Comparison of ENCODE assay signal across 18 mouse cellular contexts in the genomic region with DNA sequence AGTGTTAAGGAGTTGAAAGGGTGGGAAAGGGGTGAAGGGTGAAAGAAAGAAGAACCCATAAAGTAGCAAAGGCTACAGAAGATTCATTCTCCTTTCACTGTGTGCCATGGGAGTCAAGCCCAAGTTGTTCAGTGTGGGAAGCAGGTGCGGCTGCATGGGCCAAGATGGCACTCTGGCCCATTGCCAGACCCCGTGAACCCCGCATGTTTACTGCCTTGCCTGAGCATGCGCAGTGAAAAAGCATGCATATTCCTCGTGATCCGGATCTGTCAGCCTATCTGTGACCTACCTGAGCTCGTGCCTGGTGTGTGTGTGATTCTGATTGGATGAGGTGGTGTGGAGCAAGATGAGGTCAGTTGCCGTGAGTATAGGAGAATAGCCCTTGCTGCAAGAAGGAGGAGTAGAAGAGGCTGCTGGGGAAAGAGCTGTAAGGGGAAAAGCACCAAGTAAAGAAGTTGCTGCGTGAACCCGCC. TPM values are rescaled to one million over a fixed set of nuclear protein-coding genes. Genes with fewer than 3 reads are reported as not detected.
DNase-seq lines count a peak whose midpoint lies in the region; ATAC-seq and TF ChIP-seq lines count a peak whose summit lies in the region.
"Had no signal": no experiment of that assay in that cellular context is flagged by ENCODE, and none has a peak within 500 bp of the region (broad histone marks: within the 10 kb centered on the region; RNA-seq: fewer than 3 reads in every experiment).

No protein-coding gene starts in this region.

- H3K9me3 ChIP-seq in heart, embryonic 15.5 days (replicated peaks): no peaks in the 10 kb centered on the region
- H3K9me3 ChIP-seq in CH12.LX (replicated peaks; ENCODE audit: low read length): peaks cover 36% of the 10 kb centered on the region
- H3K9me3 ChIP-seq: liver, embryonic 15.5 days had no signal

- peaks cover 17% of the 10 kb centered on the region for H3K27me3 ChIP-seq in heart, embryonic 15.5 days
- H3K27me3 ChIP-seq in CH12.LX (replicated peaks): peaks cover 23% of the 10 kb centered on the region

- intact Hi-C loops in heart, postnatal 36 days (cut with DNase I): no loop called here

- TF ChIP-seq POLR2A in CH12.LX (IDR thresholded peaks at IDR 0.05; ENCODE audit: low read depth, low read length): no peak

- no peak overlapping the region for H3K9ac ChIP-seq in heart, embryonic 15.5 days
- H3K9ac ChIP-seq in CH12.LX (ENCODE audit: insufficient read depth, low read depth): no peak overlapping the region
- H3K9ac ChIP-seq: liver, embryonic 15.5 days had no signal

- WGBS in heart, embryonic 15.5 days: 75% methylated on average over 10 of the region's 10 CpGs

- no peak overlapping the region for H3K4me2 ChIP-seq in heart, embryonic 15.5 days
- H3K4me2 ChIP-seq in CH12.LX (ENCODE audit: insufficient read depth, low read depth, poor library complexity, severe bottlenecking): no peak overlapping the region
- H3K4me2 ChIP-seq: liver, embryonic 15.5 days had no signal

- no peak for TF ChIP-seq EP300 in CH12.LX (IDR thresholded peaks at IDR 0.05; ENCODE audit: low read length)

- ATAC-seq in heart, embryonic 15.5 days (replicated peaks; ENCODE audit: insufficient number of reproducible peaks, insufficient read depth, low FRiP score, low read depth): no peak
- no peak for ATAC-seq in inflammation-experienced regulatory T-cells, adult 6 months
- ATAC-seq: hindbrain, embryonic 16.5 days had no signal

- in situ Hi-C loops in CH12.LX (cut with MboI; ENCODE audit: low pct_ligation_motif_present, low pct_unique_long_range_greater_than_20kb, low sequenced_read_pairs): no loop called here

- dilution Hi-C loops in CH12.LX (cut with MboI; ENCODE audit: extremely low pct_ligation_motif_present, extremely low pct_unique_long_range_greater_than_20kb, low sequenced_read_pairs): no loop called here

- H3K36me3 ChIP-seq in heart, embryonic 15.5 days: no peaks in the 10 kb centered on the region
- H3K36me3 ChIP-seq in CH12.LX (replicated peaks in 1 of 2; ENCODE audit: control insufficient read depth in 1 of 2, insufficient read depth in 1 of 2, low read length in 1 of 2): no peaks in the 10 kb centered on the region
- H3K36me3 ChIP-seq: liver, embryonic 15.5 days had no signal

- DNase-seq in heart, postnatal 36 days: no peak
- DNase-seq in CH12.LX (ENCODE audit: extremely low read depth) (no peak), MEL-GATA-1-ER (ENCODE audit: extremely low read depth, low read depth) (peak; percentile 84)
- peak; percentile 66 for DNase-seq in lung, postnatal 36 days
- no peak for DNase-seq in urinary bladder, postnatal 14 days (ENCODE audit: low spot score)
- DNase-seq: adrenal gland, postnatal 36 days; heart, adult 11 months; heart, postnatal 10 days; layer of hippocampus, adult 9-11 months had no signal

- no peaks in the 10 kb centered on the region for H3K79me2 ChIP-seq in CH12.LX (replicated peaks; ENCODE audit: control insufficient read depth, extremely low read depth, insufficient read depth, poor library complexity, severe bottlenecking)

- peaks cover 7% of the 10 kb centered on the region for H3K4me1 ChIP-seq in heart, embryonic 15.5 days (replicated peaks)
- peaks cover 2 to 25% of the 10 kb centered on the region in 2 experiments for H3K4me1 ChIP-seq in CH12.LX (ENCODE audit: control insufficient read depth in 1 of 2, insufficient read depth in 2 of 2)

- no peak for TF ChIP-seq RAD21 in CH12.LX (IDR thresholded peaks at IDR 0.05; ENCODE audit: low read depth, low read length)

- no peak overlapping the region for H3K27ac ChIP-seq in heart, embryonic 15.5 days
- H3K27ac ChIP-seq in CH12.LX (ENCODE audit: insufficient read depth, low read depth): no peak overlapping the region
- H3K27ac ChIP-seq: kidney, postnatal 0 days; liver, embryonic 15.5 days had no signal

- no peak for TF ChIP-seq CTCF in CH12.LX (conservative IDR thresholded peaks at IDR 0.05 in 1 of 2, IDR thresholded peaks at IDR 0.05 in 1 of 2; ENCODE audit: low read depth in 2 of 2, low read length in 2 of 2)

- 0 out of 2 replicates have a peak overlapping the region, but pooled peaks have one; percentile 1 for H3K4me3 ChIP-seq in heart, embryonic 15.5 days
- no peak overlapping the region for H3K4me3 ChIP-seq in CH12.LX (replicated peaks in 1 of 3; ENCODE audit: low read depth in 2 of 3, low read length in 2 of 3, poor library complexity in 1 of 3)
- H3K4me3 ChIP-seq: liver, embryonic 15.5 days had no signal

TF ChIP-seq in CH12.LX, 34 proteins besides CTCF, POLR2A, EP300 and RAD21:
- TF ChIP-seq NRF1 (IDR thresholded peaks at IDR 0.05; ENCODE audit: low read depth, low read length) (peak; percentile 69), MAZ (IDR thresholded peaks at IDR 0.05; ENCODE audit: low read depth, low read length) (no peak)
TF ChIP-seq in CH12.LX: peak in this region for 1.

RNA-seq across cellular contexts. Expression of a gene that starts 26.0 kb away (rescaled TPM):
- polyA plus RNA-seq in heart, embryonic 15.5 days (2015; fragmentation: Nextera tagmentation; extraction: Ambion mirVana): 42.1 and 54.1 TPM in 2 replicates
- total RNA-seq in heart, postnatal 36 days (2021): 10 to 100 TPM; 34.2 to 35.6 TPM
- 36.8 and 39.2 TPM in 2 replicates for total RNA-seq in CH12.LX (2012; rRNA removed)
- 12.4 and 14.0 TPM in 2 replicates for total RNA-seq in CH12.LX (2014; rRNA removed)
- polyA plus RNA-seq in CH12.LX (2012; ENCODE audit: insufficient read length, low read depth): 66.2 and 91.8 TPM in 2 replicates
- 10 to 100 TPM; 13.6 to 36.2 (median 30.9) TPM for polyA plus RNA-seq in inflammation-experienced regulatory T-cells, adult 6 months (2017; shearing (Covaris generic))

RNA-seq across cellular contexts. Expression of a gene that starts 37.4 kb away (rescaled TPM):
- 8.6 and 16.5 TPM in 2 replicates for polyA plus RNA-seq in heart, embryonic 15.5 days (2015; fragmentation: Nextera tagmentation; extraction: Ambion mirVana)
- 10 to 100 TPM; 14.3 to 15.8 TPM for total RNA-seq in heart, postnatal 36 days (2021)
- total RNA-seq in CH12.LX (2012; rRNA removed) (1.6 and 5.7 TPM in 2 replicates), CH12.LX (2014; rRNA removed) (0.61 TPM in 1 of 2 replicates, not detected in the other)
- polyA plus RNA-seq in CH12.LX (2012; ENCODE audit: insufficient read length, low read depth): 0.31 and 0.53 TPM in 2 replicates
- polyA plus RNA-seq in inflammation-experienced regulatory T-cells, adult 6 months (2017; shearing (Covaris generic)): 1 to 10 TPM; 1.5 to 7.5 (median 7.1) TPM

RNA-seq across cellular contexts. Expression of a gene that starts 38.9 kb away (rescaled TPM):
- 10.0 and 39.8 TPM in 2 replicates for polyA plus RNA-seq in heart, embryonic 15.5 days (2015; fragmentation: Nextera tagmentation; extraction: Ambion mirVana)
- 1 to 10 TPM; 1.0 to 1.2 TPM for total RNA-seq in heart, postnatal 36 days (2021)
- total RNA-seq in CH12.LX (2012; rRNA removed) (not detected in 2 replicates), CH12.LX (2014; rRNA removed) (not detected in 2 replicates)
- polyA plus RNA-seq in CH12.LX (2012; ENCODE audit: insufficient read length, low read depth): not detected in 2 replicates
- polyA plus RNA-seq in inflammation-experienced regulatory T-cells, adult 6 months (2017; shearing (Covaris generic)): not detected
- total RNA-seq: adrenal gland, postnatal 36 days; left cerebral cortex, postnatal 36 days; megakaryocyte-erythroid progenitor cell, adult 5-6 weeks had no signal

RNA-seq across cellular contexts. Expression of a gene that starts 49.8 kb away (rescaled TPM):
- not detected in 2 replicates for polyA plus RNA-seq in heart, embryonic 15.5 days (2015; fragmentation: Nextera tagmentation; extraction: Ambion mirVana)
- total RNA-seq in heart, postnatal 36 days (2021): not detected
- total RNA-seq in CH12.LX (2012; rRNA removed) (not detected in 2 replicates), CH12.LX (2014; rRNA removed) (not detected in 2 replicates)
- not detected in 2 replicates for polyA plus RNA-seq in CH12.LX (2012; ENCODE audit: insufficient read length, low read depth)
- not detected for polyA plus RNA-seq in inflammation-experienced regulatory T-cells, adult 6 months (2017; shearing (Covaris generic))
- total RNA-seq: adrenal gland, postnatal 36 days; heart, postnatal 10 days; left cerebral cortex, postnatal 36 days; megakaryocyte-erythroid progenitor cell, adult 5-6 weeks had no signal
- polyA plus RNA-seq: embryonic facial prominence, embryonic 11.5 days; hindbrain, embryonic 16.5 days; kidney, postnatal 0 days; liver, embryonic 15.5 days; thymus, postnatal 0 days had no signal

RNA-seq across cellular contexts. Expression of a gene that starts 49.9 kb away (rescaled TPM):
- not detected in 2 replicates for polyA plus RNA-seq in heart, embryonic 15.5 days (2015; fragmentation: Nextera tagmentation; extraction: Ambion mirVana)
- total RNA-seq in heart, postnatal 36 days (2021): not detected
- total RNA-seq in CH12.LX (2012; rRNA removed): not detected in 2 replicates
- not detected in 2 replicates for total RNA-seq in CH12.LX (2014; rRNA removed)
- not detected in 2 replicates for polyA plus RNA-seq in CH12.LX (2012; ENCODE audit: insufficient read length, low read depth)
- polyA plus RNA-seq in inflammation-experienced regulatory T-cells, adult 6 months (2017; shearing (Covaris generic)): not detected
- total RNA-seq: adrenal gland, postnatal 36 days; heart, postnatal 10 days; left cerebral cortex, postnatal 36 days; megakaryocyte-erythroid progenitor cell, adult 5-6 weeks had no signal
- polyA plus RNA-seq: embryonic facial prominence, embryonic 11.5 days; hindbrain, embryonic 16.5 days; kidney, postnatal 0 days; liver, embryonic 15.5 days; thymus, postnatal 0 days had no signal

Comparison
In these comparisons a context has a peak if more than half of its experiments do, and no peak if none do; other contexts are left out.
1. DNase-seq: peak in MEL-GATA-1-ER (single experiment) and lung, postnatal 36 days (single experiment); none in heart, postnatal 36 days (0 of 2), CH12.LX (single experiment) and urinary bladder, postnatal 14 days (single experiment).